In the genomic region with DNA sequence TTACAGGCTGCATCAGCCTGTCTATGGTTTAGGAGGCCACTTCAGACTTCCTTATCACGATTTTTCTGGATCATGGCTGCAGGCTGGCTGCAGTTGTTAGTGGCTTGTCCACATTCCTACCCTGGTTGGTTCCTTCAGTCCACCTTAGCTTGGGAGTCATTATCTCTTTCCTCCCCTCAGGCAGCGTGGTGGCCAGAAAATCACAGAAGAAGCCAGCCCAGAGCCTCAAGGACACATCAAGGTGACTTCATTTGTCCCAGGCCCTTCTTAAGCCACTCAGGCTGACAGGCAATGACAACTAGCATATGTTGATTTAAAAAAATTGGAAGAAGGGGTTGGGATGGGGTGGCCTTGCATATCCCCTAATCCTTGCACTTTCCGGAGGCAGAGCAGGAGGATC, we compare ENCODE assay signal across 18 mouse cellular contexts. TPM values are rescaled to one million over a fixed set of nuclear protein-coding genes. Genes with fewer than 3 reads are reported as not detected.
DNase-seq lines count a peak whose midpoint lies in the region; ATAC-seq and TF ChIP-seq lines count a peak whose summit lies in the region.
"Had no signal": no experiment of that assay in that cellular context is flagged by ENCODE, and none has a peak within 500 bp of the region (broad histone marks: within the 10 kb centered on the region; RNA-seq: fewer than 3 reads in every experiment).

No protein-coding gene starts in this region.

- no peak overlapping the region for H3K9ac ChIP-seq in heart, embryonic 16.5 days (ENCODE audit: low read length)
- 0 out of 2 replicates have a peak overlapping the region, but pooled peaks have one; percentile 10 for H3K9ac ChIP-seq in liver, embryonic 12.5 days
- H3K9ac ChIP-seq in liver, embryonic 11.5 days (ENCODE audit: low read depth, low read length), result no peak overlapping the region
- H3K9ac ChIP-seq: midbrain, embryonic 15.5 days had no signal

- peak overlapping the region; percentile 66 for H3K27ac ChIP-seq in heart, embryonic 16.5 days (ENCODE audit: low read length)
- no peak overlapping the region for H3K27ac ChIP-seq in liver, embryonic 12.5 days
- no peak overlapping the region for H3K27ac ChIP-seq in liver, embryonic 11.5 days (ENCODE audit: low read depth, low read length)
- peak overlapping the region; percentile 15; the same call in 1 of the 2 replicates for H3K27ac ChIP-seq in bone marrow macrophage, adult 2 months (ENCODE audit: insufficient read depth, low read depth, low read length)
- peak overlapping the region; percentile 97 for H3K27ac ChIP-seq in small intestine, adult 2 months (ENCODE audit: insufficient read depth, low read depth, low read length)
- H3K27ac ChIP-seq: limb, embryonic 12.5 days; midbrain, embryonic 15.5 days had no signal

- no peak for TF ChIP-seq CTCF in bone marrow macrophage, adult 2 months (IDR thresholded peaks at IDR 0.05; ENCODE audit: low read depth, low read length)
- no peak for TF ChIP-seq CTCF in small intestine, adult 2 months (IDR thresholded peaks at IDR 0.05; ENCODE audit: extremely low read depth, insufficient read length, insufficient replicate concordance, low read depth, low read length)

- no peak for DNase-seq in heart, postnatal 4 days
- no peak for DNase-seq in liver, embryonic 11.5 days (ENCODE audit: low spot score)
- DNase-seq: cerebellum, adult 9-11 months; gastrocnemius, postnatal 10 days; heart, postnatal 14 days; retina, postnatal 1 day; right cerebral cortex, postnatal 4 days had no signal

- H3K9me3 ChIP-seq in heart, embryonic 16.5 days (replicated peaks; ENCODE audit: control insufficient read depth, low read length), result no peaks in the 10 kb centered on the region
- H3K9me3 ChIP-seq in liver, embryonic 12.5 days (replicated peaks), result no peaks in the 10 kb centered on the region
- no peaks in the 10 kb centered on the region for H3K9me3 ChIP-seq in liver, embryonic 11.5 days (ENCODE audit: control insufficient read depth, low read length)
- H3K9me3 ChIP-seq: limb, embryonic 12.5 days; midbrain, embryonic 15.5 days had no signal

- peaks cover 23% of the 10 kb centered on the region for H3K4me1 ChIP-seq in heart, embryonic 16.5 days (ENCODE audit: control insufficient read depth, insufficient read depth, low read length)
- peaks cover 44% of the 10 kb centered on the region for H3K4me1 ChIP-seq in liver, embryonic 12.5 days
- peaks cover 18% of the 10 kb centered on the region for H3K4me1 ChIP-seq in liver, embryonic 11.5 days (replicated peaks; ENCODE audit: control insufficient read depth, insufficient read depth, low read length)
- H3K4me1 ChIP-seq in bone marrow macrophage, adult 2 months (ENCODE audit: control insufficient read depth, insufficient read depth, low read length), result peaks cover 19% of the 10 kb centered on the region
- peaks cover 21% of the 10 kb centered on the region for H3K4me1 ChIP-seq in small intestine, adult 2 months (ENCODE audit: control insufficient read depth, insufficient read depth, insufficient read length, low read length)

- H3K27me3 ChIP-seq in heart, embryonic 16.5 days (ENCODE audit: control insufficient read depth, insufficient read depth, low read length), result no peaks in the 10 kb centered on the region
- no peaks in the 10 kb centered on the region for H3K27me3 ChIP-seq in liver, embryonic 12.5 days (replicated peaks)
- H3K27me3 ChIP-seq in liver, embryonic 11.5 days (replicated peaks; ENCODE audit: control insufficient read depth, insufficient read depth, low read length), result no peaks in the 10 kb centered on the region
- no peaks in the 10 kb centered on the region for H3K27me3 ChIP-seq in small intestine, adult 2 months (ENCODE audit: control insufficient read depth, insufficient read depth, low read length)
- H3K27me3 ChIP-seq: limb, embryonic 12.5 days; midbrain, embryonic 15.5 days had no signal

- no peak overlapping the region for H3K4me3 ChIP-seq in heart, embryonic 16.5 days (ENCODE audit: low read length)
- no peak overlapping the region for H3K4me3 ChIP-seq in liver, embryonic 12.5 days
- no peak overlapping the region for H3K4me3 ChIP-seq in liver, embryonic 11.5 days (ENCODE audit: low read depth, low read length)
- H3K4me3 ChIP-seq in bone marrow macrophage, adult 2 months (ENCODE audit: insufficient read depth, low read length), result no peak overlapping the region
- no peak overlapping the region for H3K4me3 ChIP-seq in small intestine, adult 2 months (ENCODE audit: low read depth, low read length)
- H3K4me3 ChIP-seq: limb, embryonic 12.5 days; midbrain, embryonic 15.5 days had no signal

- H3K36me3 ChIP-seq in heart, embryonic 16.5 days (ENCODE audit: control insufficient read depth, insufficient read depth), result no peaks in the 10 kb centered on the region
- peaks cover 4% of the 10 kb centered on the region for H3K36me3 ChIP-seq in liver, embryonic 12.5 days
- H3K36me3 ChIP-seq in liver, embryonic 11.5 days (ENCODE audit: control insufficient read depth, insufficient read depth, low read length), result no peaks in the 10 kb centered on the region
- no peaks in the 10 kb centered on the region for H3K36me3 ChIP-seq in small intestine, adult 2 months (ENCODE audit: control insufficient read depth, insufficient read depth, low read length)
- H3K36me3 ChIP-seq: midbrain, embryonic 15.5 days had no signal

- ATAC-seq in heart, embryonic 16.5 days (replicated peaks; ENCODE audit: extremely low read depth, insufficient read depth, low FRiP score), result no peak
- ATAC-seq in liver, embryonic 12.5 days, result no peak
- no peak for ATAC-seq in liver, embryonic 11.5 days (replicated peaks; ENCODE audit: low FRiP score)
- no peak for ATAC-seq in megakaryocyte-erythroid progenitor cell, adult 5-6 weeks (replicated peaks; ENCODE audit: low FRiP score, low TSS enrichment, poor library complexity, severe bottlenecking)
- ATAC-seq: hindbrain, embryonic 16.5 days; midbrain, embryonic 15.5 days had no signal

- no peak for TF ChIP-seq POLR2A in bone marrow macrophage, adult 2 months (IDR thresholded peaks at IDR 0.05; ENCODE audit: borderline replicate concordance, low read depth, low read length)
- TF ChIP-seq POLR2A in small intestine, adult 2 months (IDR thresholded peaks at IDR 0.05; ENCODE audit: low read depth, low read length), result no peak

- no peak overlapping the region for H3K4me2 ChIP-seq in heart, embryonic 16.5 days (ENCODE audit: low read depth, low read length)
- H3K4me2 ChIP-seq in liver, embryonic 12.5 days, result no peak overlapping the region
- no peak overlapping the region for H3K4me2 ChIP-seq in liver, embryonic 11.5 days
- H3K4me2 ChIP-seq: limb, embryonic 12.5 days; midbrain, embryonic 15.5 days had no signal

- WGBS in heart, embryonic 16.5 days, result 44% methylated on average over 3 of the region's 3 CpGs
- WGBS in liver, embryonic 12.5 days (ENCODE audit: insufficient replicate concordance), result 45% methylated on average over 3 of the region's 3 CpGs
- WGBS in liver, embryonic 11.5 days, result 52% methylated on average over 3 of the region's 3 CpGs
- 54% methylated on average over 3 of the region's 3 CpGs for WGBS in small intestine, adult 2 months

RNA-seq across cellular contexts. Expression of a gene that starts 3.3 kb away (rescaled TPM):
- polyA plus RNA-seq in heart, embryonic 16.5 days (2015; fragmentation: Nextera tagmentation; extraction: Ambion mirVana), result 237 and 248 TPM in 2 replicates
- total RNA-seq in heart, postnatal 4 days (2021), result 100 to 1,000 TPM; 216 to 217 TPM
- polyA plus RNA-seq in liver, embryonic 12.5 days (2016; fragmentation: Nextera tagmentation; extraction: Ambion mirVana), result 228 and 229 TPM in 2 replicates
- 276 and 285 TPM in 2 replicates for polyA plus RNA-seq in liver, embryonic 11.5 days (2014; fragmentation: Nextera tagmentation; extraction: Ambion mirVana)
- polyA plus RNA-seq in bone marrow macrophage, adult 2 months (2012; ENCODE audit: insufficient read depth, insufficient read length, missing spikeins), result 308 and 336 TPM in 2 replicates
- polyA plus RNA-seq in small intestine, adult 2 months (2012; rRNA removed), result 31.4 and 58.9 TPM in 2 replicates
- 375 and 380 TPM in 2 replicates for total RNA-seq in megakaryocyte-erythroid progenitor cell, adult 5-6 weeks (2014; fragmentation: Nextera tagmentation)
- total RNA-seq in megakaryocyte-erythroid progenitor cell, adult 5-6 weeks (2017), result 229 and 230 TPM in 2 replicates

RNA-seq across cellular contexts. Expression of a gene that starts 14.2 kb away (rescaled TPM):
- polyA plus RNA-seq in heart, embryonic 16.5 days (2015; fragmentation: Nextera tagmentation; extraction: Ambion mirVana), result 0.12 and 0.56 TPM in 2 replicates
- under 1 TPM in 1 of 2 experiments, not detected in 1; 0.36 TPM for total RNA-seq in heart, postnatal 4 days (2021)
- not detected in 2 replicates for polyA plus RNA-seq in liver, embryonic 12.5 days (2016; fragmentation: Nextera tagmentation; extraction: Ambion mirVana)
- polyA plus RNA-seq in liver, embryonic 11.5 days (2014; fragmentation: Nextera tagmentation; extraction: Ambion mirVana), result 0.32 and 0.39 TPM in 2 replicates
- 1.8 and 2.5 TPM in 2 replicates for polyA plus RNA-seq in bone marrow macrophage, adult 2 months (2012; ENCODE audit: insufficient read depth, insufficient read length, missing spikeins)
- 0.10 TPM in 1 of 2 replicates, not detected in the other for polyA plus RNA-seq in small intestine, adult 2 months (2012; rRNA removed)
- 0.96 and 1.4 TPM in 2 replicates for total RNA-seq in megakaryocyte-erythroid progenitor cell, adult 5-6 weeks (2014; fragmentation: Nextera tagmentation)
- total RNA-seq in megakaryocyte-erythroid progenitor cell, adult 5-6 weeks (2017), result not detected in 2 replicates
- total RNA-seq: gastrocnemius, postnatal 10 days; heart, postnatal 14 days had no signal
- polyA plus RNA-seq: C2C12; limb, embryonic 12.5 days; midbrain, embryonic 15.5 days had no signal

RNA-seq across cellular contexts. Expression of a gene that starts 51.8 kb away (rescaled TPM):
- 3.8 and 5.7 TPM in 2 replicates for polyA plus RNA-seq in heart, embryonic 16.5 days (2015; fragmentation: Nextera tagmentation; extraction: Ambion mirVana)
- total RNA-seq in heart, postnatal 4 days (2021), result 1 to 10 TPM; 1.9 to 2.0 TPM
- 1.8 and 2.1 TPM in 2 replicates for polyA plus RNA-seq in liver, embryonic 12.5 days (2016; fragmentation: Nextera tagmentation; extraction: Ambion mirVana)
- polyA plus RNA-seq in liver, embryonic 11.5 days (2014; fragmentation: Nextera tagmentation; extraction: Ambion mirVana), result 3.1 and 4.3 TPM in 2 replicates
- polyA plus RNA-seq in bone marrow macrophage, adult 2 months (2012; ENCODE audit: insufficient read depth, insufficient read length, missing spikeins), result 50.7 and 54.3 TPM in 2 replicates
- polyA plus RNA-seq in small intestine, adult 2 months (2012; rRNA removed), result 8.1 and 18.6 TPM in 2 replicates
- total RNA-seq in megakaryocyte-erythroid progenitor cell, adult 5-6 weeks (2014; fragmentation: Nextera tagmentation), result 1.4 and 11.2 TPM in 2 replicates
- total RNA-seq in megakaryocyte-erythroid progenitor cell, adult 5-6 weeks (2017), result 0.38 and 1.4 TPM in 2 replicates

RNA-seq across cellular contexts. Expression of a gene that starts 54.0 kb away (rescaled TPM):
- polyA plus RNA-seq in heart, embryonic 16.5 days (2015; fragmentation: Nextera tagmentation; extraction: Ambion mirVana), result 7,978 and 9,755 TPM in 2 replicates
- over 10,000 TPM; 18,495 to 19,403 TPM for total RNA-seq in heart, postnatal 4 days (2021)
- 0.35 and 2.5 TPM in 2 replicates for polyA plus RNA-seq in liver, embryonic 12.5 days (2016; fragmentation: Nextera tagmentation; extraction: Ambion mirVana)
- polyA plus RNA-seq in liver, embryonic 11.5 days (2014; fragmentation: Nextera tagmentation; extraction: Ambion mirVana), result 9.9 and 20.9 TPM in 2 replicates
- polyA plus RNA-seq in bone marrow macrophage, adult 2 months (2012; ENCODE audit: insufficient read depth, insufficient read length, missing spikeins), result 3.6 TPM in 1 of 2 replicates, not detected in the other
- polyA plus RNA-seq in small intestine, adult 2 months (2012; rRNA removed), result not detected in 2 replicates
- not detected in 2 replicates for total RNA-seq in megakaryocyte-erythroid progenitor cell, adult 5-6 weeks (2014; fragmentation: Nextera tagmentation)
- total RNA-seq in megakaryocyte-erythroid progenitor cell, adult 5-6 weeks (2017), result not detected in 2 replicates
- total RNA-seq: adrenal gland, adult 18-20 months had no signal
- polyA plus RNA-seq: C2C12; urinary bladder, adult 2 months had no signal

Comparison
In these comparisons a context has a peak if more than half of its experiments do, and no peak if none do; other contexts are left out.
1. H3K27ac ChIP-seq: peak in heart, embryonic 16.5 days (single experiment), bone marrow macrophage, adult 2 months (single experiment) and small intestine, adult 2 months (single experiment); none in liver, embryonic 12.5 days (single experiment) and liver, embryonic 11.5 days (single experiment).